Mouse (Mus musculus): ENCODE measurements around the gene Kcnt1. TPM values are rescaled to one million over a fixed set of nuclear protein-coding genes. Genes with fewer than 3 reads are reported as not detected.
"Not testable (repeated sequence)": the region's sequence is repeated elsewhere in the genome, so short reads cannot be mapped to it uniquely, and the experiment has no call there.

The Kcnt1 gene
- polyA plus RNA-seq (2015; fragmentation: Nextera tagmentation; extraction: Ambion mirVana), result 20.2 and 23.8 TPM in 2 replicates

DNA sequence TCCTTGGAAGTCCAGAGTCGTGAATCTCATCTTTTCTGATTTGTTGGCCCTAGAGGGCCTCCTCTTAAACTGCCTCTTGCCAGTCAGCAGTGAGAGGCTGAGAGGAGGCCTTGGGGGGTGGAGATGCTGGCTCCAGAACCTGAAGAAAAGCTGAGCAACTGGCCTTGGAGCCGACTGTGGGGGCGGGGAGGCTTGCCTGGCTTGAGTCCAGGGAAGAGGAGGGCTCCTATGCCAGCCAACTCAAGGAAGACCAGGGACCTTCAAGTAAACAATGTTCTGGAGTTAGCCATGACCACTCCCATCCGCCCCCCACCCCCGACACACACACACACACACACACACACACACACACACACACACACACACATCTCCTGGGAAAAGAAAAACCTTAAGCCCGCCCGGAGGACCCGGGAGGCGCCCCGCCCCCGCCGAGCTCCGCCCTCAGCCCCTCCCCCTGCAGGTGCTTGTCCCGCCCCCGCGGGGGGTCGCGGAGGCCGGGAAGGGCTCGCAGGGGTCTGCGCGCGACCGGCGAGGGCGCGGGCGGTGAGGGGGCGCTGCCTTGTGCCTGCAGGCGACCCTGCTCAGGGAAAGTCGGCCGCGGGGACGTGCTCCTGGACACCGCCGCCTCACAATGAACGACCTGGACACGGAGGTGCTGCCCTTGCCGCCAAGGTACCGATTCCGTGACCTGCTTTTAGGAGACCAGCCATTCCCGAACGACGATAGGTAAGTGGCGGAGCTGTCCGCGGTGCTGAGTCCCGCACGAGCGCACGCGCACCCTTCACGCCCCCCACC is at the start of gene Kcnt1:
Gene Kcnt1 (plus strand): TSS at position 398 of the 795 bp plus-strand sequence.
- Histone ChIP-seq H3K4me3 (peak within 1 kb of the TSS; percentile 67), H3K36me3 (no peaks in the 10 kb centered on the region), H3K9me3 (no peaks in the 10 kb centered on the region), H3K27me3 (peaks cover 3% of the 10 kb centered on the region; the same call in 1 of the 2 replicates), H3K4me2 (peak within 1 kb of the TSS; percentile 100), H3K9ac (peak within 1 kb of the TSS; percentile 47), H3K4me1 (replicated peaks) (peaks cover 32% of the 10 kb centered on the region), H3K27ac (replicated peaks) (no peak within 1 kb of the TSS)
- WGBS, result under 1% methylated on average over 45 of the region's 53 CpGs
- peak; percentile 36 for ATAC-seq (ENCODE audit: low FRiP score, low read depth)

DNA sequence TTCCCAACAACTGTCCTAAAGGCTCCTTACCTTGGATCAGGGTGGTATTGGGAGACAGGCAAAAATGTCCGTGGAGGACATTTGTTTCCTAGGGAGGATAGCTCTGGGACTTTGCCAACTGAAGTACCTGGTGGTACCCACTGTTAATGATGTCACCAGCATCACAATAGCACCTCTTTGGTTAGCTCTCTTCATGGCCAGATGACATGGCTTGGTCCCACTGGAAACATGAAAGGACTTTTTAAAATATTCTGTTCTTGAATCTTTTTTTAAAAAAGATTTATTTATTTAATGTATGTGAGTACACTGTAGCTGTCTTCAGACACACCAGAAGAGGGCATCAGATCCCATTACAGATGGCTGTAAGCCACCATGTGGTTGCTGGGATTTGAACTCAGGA is 47.8 kb upstream of the Kcnt1 start, which contains the start of gene Glt6d1:
Gene Glt6d1 (minus strand): TSS at position 101 of the 400 bp plus-strand sequence.
- H3K4me1 ChIP-seq (replicated peaks); H3K27ac ChIP-seq (replicated peaks); ATAC-seq (ENCODE audit: low FRiP score, low read depth); H3K9me3 ChIP-seq; H3K9ac ChIP-seq; H3K36me3 ChIP-seq; H3K4me3 ChIP-seq; H3K27me3 ChIP-seq; H3K4me2 ChIP-seq: not testable (repeated sequence)
- WGBS, result 80% methylated on average over 1 of the region's 1 CpGs

DNA sequence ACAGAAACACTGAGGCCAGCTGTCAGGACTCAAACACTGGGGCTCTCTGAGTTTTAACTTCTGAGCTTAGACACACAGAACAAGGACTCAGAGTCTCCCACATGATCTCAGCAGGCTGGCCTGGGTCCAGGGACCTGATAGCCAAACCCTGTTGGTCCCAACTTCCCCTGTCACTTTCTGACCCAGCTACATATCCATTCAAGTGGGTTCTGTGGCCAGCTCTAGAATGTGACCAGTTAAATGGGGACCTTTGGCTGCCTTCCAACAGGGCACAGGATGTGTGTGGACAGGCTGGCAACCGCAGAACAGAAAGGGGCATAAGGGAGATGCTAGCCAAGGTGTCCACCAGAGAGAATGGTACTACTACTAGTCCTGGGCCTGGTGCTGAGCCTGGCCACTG is 40.7 kb upstream of the Kcnt1 start, which contains the start of gene Lcn9:
Gene Lcn9 (plus strand): TSS at position 348 of the 400 bp plus-strand sequence.
- H3K36me3 ChIP-seq, result no peaks in the 10 kb centered on the region
- H3K4me1 ChIP-seq (replicated peaks), result no peaks in the 10 kb centered on the region
- H3K4me2 ChIP-seq, result no peak within 1 kb of the TSS
- no peaks in the 10 kb centered on the region for H3K27me3 ChIP-seq
- no peak within 1 kb of the TSS for H3K9ac ChIP-seq
- H3K4me3 ChIP-seq, result no peak within 1 kb of the TSS
- no peak within 1 kb of the TSS for H3K27ac ChIP-seq (replicated peaks)
- no peak for ATAC-seq (ENCODE audit: low FRiP score, low read depth)
- H3K9me3 ChIP-seq, result no peaks in the 10 kb centered on the region
- WGBS, result 79% methylated on average over 1 of the region's 1 CpGs

DNA sequence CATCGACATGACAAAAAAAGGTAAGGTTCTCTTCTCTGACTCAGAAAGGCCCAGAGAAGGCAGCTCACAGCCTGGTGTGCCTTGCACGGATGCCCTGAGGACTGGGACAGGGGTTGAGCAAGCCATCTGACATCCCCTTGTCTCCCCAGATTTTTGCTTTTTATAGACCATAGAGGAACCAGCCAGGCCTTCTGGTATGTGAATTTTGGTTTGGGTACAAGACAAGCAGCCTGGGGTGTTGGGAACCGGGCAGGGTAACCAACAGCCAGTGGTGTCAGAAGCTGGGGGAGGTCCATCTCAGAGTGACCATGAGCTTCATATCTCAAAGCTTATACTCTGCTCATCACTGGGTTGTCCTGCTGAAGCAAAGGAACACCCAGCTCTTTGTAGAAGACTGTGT is 38.8 kb upstream of the Kcnt1 start:
- Histone ChIP-seq H3K4me2 (no peak overlapping the region), H3K9me3 (no peaks in the 10 kb centered on the region), H3K9ac (no peak overlapping the region), H3K27ac (replicated peaks) (no peak overlapping the region), H3K36me3 (no peaks in the 10 kb centered on the region), H3K27me3 (no peaks in the 10 kb centered on the region), H3K4me3 (no peak overlapping the region), H3K4me1 (replicated peaks) (no peaks in the 10 kb centered on the region)
- ATAC-seq (ENCODE audit: low FRiP score, low read depth), result no peak
- WGBS, result 89% methylated on average over 3 of the region's 3 CpGs

DNA sequence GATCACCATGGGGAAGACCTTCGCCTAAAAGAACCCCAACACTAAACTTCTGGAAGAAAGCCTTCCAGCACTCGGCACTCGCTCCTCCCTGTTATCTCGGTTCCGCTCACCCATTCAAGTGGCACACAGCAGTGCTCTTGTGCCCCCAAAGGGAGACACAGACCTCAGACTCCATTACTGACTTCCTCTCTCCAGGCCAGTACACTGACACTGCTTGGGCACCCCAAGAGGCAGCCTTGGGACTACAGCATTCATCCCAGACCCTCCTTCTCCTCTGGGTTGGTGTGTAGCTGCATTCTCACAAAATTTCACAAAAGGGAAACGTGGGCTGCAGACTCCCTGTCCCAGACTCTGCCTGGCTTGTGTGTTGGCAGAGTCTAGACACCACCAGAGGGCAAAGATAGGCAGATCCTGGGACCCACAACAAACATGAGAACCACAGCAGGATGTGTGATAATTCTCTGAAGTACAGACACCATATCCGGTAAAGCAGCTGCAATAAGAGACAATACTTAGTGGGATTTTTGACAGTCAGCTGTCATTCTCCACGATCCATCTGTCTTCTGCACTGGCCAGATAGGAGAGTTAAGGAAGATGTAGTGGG is 35.1 kb upstream of the Kcnt1 start:
- H3K4me3 ChIP-seq, result no peak overlapping the region
- WGBS, result 84% methylated on average over 8 of the region's 8 CpGs
- no peak overlapping the region for H3K27ac ChIP-seq (replicated peaks)
- no peak overlapping the region for H3K4me2 ChIP-seq
- no peaks in the 10 kb centered on the region for H3K36me3 ChIP-seq
- H3K9ac ChIP-seq, result no peak overlapping the region
- ATAC-seq (ENCODE audit: low FRiP score, low read depth), result no peak
- no peaks in the 10 kb centered on the region for H3K9me3 ChIP-seq
- H3K27me3 ChIP-seq, result no peaks in the 10 kb centered on the region
- no peaks in the 10 kb centered on the region for H3K4me1 ChIP-seq (replicated peaks)

DNA sequence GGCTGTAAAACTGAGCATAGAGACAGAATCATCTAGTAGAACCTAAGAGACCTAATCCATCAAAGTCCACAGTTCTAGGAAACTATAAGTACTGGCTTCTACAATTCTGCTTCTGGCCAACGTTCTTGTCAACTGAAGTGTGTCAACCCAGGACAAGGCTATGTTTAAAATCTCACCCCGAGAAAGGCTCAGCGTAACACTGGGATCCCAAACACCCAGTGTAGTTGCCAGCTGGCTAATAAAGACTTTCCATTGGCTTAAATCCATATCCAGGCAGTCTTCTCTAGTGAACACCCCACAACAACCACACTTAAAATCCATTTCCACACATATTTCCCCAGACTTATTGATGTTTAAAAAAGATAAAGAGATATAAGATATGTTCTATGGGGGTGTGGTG is 32.7 kb upstream of the Kcnt1 start:
- no peaks in the 10 kb centered on the region for H3K27me3 ChIP-seq
- no peaks in the 10 kb centered on the region for H3K36me3 ChIP-seq
- no peak overlapping the region for H3K4me3 ChIP-seq
- H3K4me1 ChIP-seq (replicated peaks), result no peaks in the 10 kb centered on the region
- no peaks in the 10 kb centered on the region for H3K9me3 ChIP-seq
- 87% methylated on average over 3 of the region's 3 CpGs for WGBS
- no peak overlapping the region for H3K27ac ChIP-seq (replicated peaks)
- no peak overlapping the region for H3K4me2 ChIP-seq
- no peak for ATAC-seq (ENCODE audit: low FRiP score, low read depth)
- H3K9ac ChIP-seq, result no peak overlapping the region

DNA sequence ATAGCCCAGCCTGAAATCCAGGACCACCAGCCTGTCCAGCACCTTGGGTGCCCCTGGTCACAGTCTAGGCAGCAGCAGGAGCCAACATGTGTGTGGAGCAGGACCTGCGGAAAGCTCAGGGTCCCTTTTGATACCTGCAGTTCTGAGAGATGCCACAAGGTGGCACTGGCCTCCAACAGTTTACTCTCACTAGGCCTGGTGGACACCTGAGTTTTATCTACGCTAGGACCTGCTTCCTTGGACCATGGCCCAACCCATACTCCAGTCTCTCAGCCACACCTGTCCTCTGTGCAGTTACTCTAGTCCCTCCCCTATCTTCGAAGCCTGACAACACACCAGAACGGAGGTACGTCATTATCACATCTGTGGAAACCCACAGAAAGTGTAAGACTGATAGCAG is 27.2 kb upstream of the Kcnt1 start:
- no peak overlapping the region for H3K9ac ChIP-seq
- no peaks in the 10 kb centered on the region for H3K4me1 ChIP-seq (replicated peaks)
- peak; percentile 48; the same call in 1 of the 2 replicates for ATAC-seq (ENCODE audit: low FRiP score, low read depth)
- H3K9me3 ChIP-seq, result no peaks in the 10 kb centered on the region
- no peaks in the 10 kb centered on the region for H3K36me3 ChIP-seq
- no peak overlapping the region for H3K27ac ChIP-seq (replicated peaks)
- no peak overlapping the region for H3K4me2 ChIP-seq
- H3K27me3 ChIP-seq, result no peaks in the 10 kb centered on the region
- 44% methylated on average over 5 of the region's 5 CpGs for WGBS
- no peak overlapping the region for H3K4me3 ChIP-seq

DNA sequence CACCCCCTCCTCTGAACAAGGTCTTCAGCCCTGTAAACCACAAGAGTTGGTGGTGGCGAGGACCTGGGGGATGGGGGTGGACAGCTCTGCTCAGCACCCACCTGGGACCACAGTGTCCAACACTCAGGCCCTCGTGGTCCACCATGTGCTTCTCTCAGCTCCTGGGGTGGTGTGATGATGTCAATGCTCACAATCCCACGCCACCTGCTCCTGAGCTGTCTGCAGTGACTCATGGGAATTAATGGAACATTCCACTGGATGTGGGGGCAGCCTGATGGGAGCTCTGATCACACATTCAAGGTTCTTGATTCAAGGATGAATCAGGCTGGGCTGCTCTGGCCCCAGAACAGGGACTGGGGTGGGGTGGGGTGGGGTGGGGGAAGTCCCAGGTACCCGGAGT is 21.4 kb upstream of the Kcnt1 start:
- no peaks in the 10 kb centered on the region for H3K27me3 ChIP-seq
- ATAC-seq (ENCODE audit: low FRiP score, low read depth), result no peak
- H3K4me3 ChIP-seq, result no peak overlapping the region
- H3K9me3 ChIP-seq, result no peaks in the 10 kb centered on the region
- no peak overlapping the region for H3K27ac ChIP-seq (replicated peaks)
- WGBS, result 62% methylated on average over 4 of the region's 4 CpGs
- H3K4me2 ChIP-seq, result no peak overlapping the region
- no peaks in the 10 kb centered on the region for H3K36me3 ChIP-seq
- no peak overlapping the region for H3K9ac ChIP-seq
- no peaks in the 10 kb centered on the region for H3K4me1 ChIP-seq (replicated peaks)

DNA sequence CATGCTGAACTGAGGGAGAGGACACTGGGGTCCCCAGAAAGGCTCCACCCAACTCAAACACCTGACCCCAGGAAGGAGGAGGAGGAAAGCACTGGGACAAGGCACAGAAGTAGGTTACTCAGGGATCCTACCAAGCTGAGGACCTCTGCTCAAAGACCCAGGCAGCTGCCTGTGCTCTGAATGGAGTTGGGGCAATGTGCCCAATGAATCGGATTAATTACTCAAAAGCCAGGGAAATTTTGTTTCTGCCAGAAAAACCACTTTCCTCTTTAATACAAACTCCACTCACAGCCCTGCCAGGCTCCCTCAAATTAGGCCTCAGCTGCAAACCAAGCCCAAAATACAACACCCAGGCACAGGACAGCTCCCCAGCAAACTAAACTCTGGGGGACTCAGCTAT is 20.8 kb upstream of the Kcnt1 start:
- Histone ChIP-seq H3K9ac (no peak overlapping the region), H3K36me3 (no peaks in the 10 kb centered on the region), H3K9me3 (no peaks in the 10 kb centered on the region), H3K4me3 (no peak overlapping the region), H3K4me2 (no peak overlapping the region), H3K27me3 (no peaks in the 10 kb centered on the region), H3K27ac (replicated peaks) (no peak overlapping the region), H3K4me1 (replicated peaks) (no peaks in the 10 kb centered on the region)
- 44% methylated on average over 1 of the region's 1 CpGs for WGBS
- ATAC-seq (ENCODE audit: low FRiP score, low read depth), result no peak

DNA sequence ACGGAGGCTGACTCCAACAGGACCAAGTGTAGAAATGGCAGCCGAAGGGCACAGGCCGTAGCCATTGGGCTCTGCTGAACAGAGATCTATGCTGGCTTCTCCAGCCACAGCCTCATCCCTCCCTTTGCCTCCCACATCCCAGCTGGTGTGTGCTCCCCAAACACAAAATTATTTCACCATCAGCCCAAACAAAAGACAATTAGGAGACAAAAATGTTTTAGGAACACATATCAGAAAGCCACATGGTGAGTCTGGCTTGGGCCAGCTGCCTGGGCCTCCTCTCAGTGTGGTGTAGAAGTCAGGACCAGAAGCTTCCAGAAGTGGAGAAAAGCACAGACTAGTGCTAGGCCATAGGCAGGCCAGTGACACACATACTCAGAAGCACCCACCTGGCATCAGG is 19.4 kb upstream of the Kcnt1 start:
- H3K9me3 ChIP-seq, result no peaks in the 10 kb centered on the region
- H3K4me3 ChIP-seq, result no peak overlapping the region
- no peak for ATAC-seq (ENCODE audit: low FRiP score, low read depth)
- no peak overlapping the region for H3K27ac ChIP-seq (replicated peaks)
- H3K27me3 ChIP-seq, result no peaks in the 10 kb centered on the region
- H3K9ac ChIP-seq, result no peak overlapping the region
- no peaks in the 10 kb centered on the region for H3K36me3 ChIP-seq
- no peaks in the 10 kb centered on the region for H3K4me1 ChIP-seq (replicated peaks)
- WGBS, result 86% methylated on average over 3 of the region's 3 CpGs
- H3K4me2 ChIP-seq, result no peak overlapping the region

DNA sequence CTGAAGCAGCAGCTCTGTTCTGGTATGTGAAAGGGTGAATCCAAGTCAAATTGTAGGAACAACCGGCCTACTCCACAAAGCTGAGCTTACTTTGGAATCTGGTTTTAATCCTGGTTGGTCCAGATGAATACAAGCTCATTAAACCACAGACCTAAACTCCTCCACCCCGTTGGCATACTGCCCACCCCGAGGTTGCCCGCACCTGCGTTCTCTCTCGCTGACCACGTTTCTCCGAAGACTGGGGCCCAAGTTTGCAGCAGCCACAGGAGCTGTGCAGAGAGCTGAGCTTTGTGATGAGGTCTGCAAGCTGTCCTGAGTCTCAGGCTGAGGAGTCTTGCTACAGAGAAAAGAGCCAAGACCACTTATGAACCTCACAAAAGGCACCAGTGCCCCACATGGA is 17.0 kb upstream of the Kcnt1 start:
- no peak overlapping the region for H3K27ac ChIP-seq (replicated peaks)
- no peak overlapping the region for H3K4me2 ChIP-seq
- no peaks in the 10 kb centered on the region for H3K9me3 ChIP-seq
- no peak overlapping the region for H3K4me3 ChIP-seq
- no peaks in the 10 kb centered on the region for H3K4me1 ChIP-seq (replicated peaks)
- 85% methylated on average over 8 of the region's 8 CpGs for WGBS
- H3K36me3 ChIP-seq, result no peaks in the 10 kb centered on the region
- H3K27me3 ChIP-seq, result no peaks in the 10 kb centered on the region
- no peak for ATAC-seq (ENCODE audit: low FRiP score, low read depth)
- no peak overlapping the region for H3K9ac ChIP-seq

DNA sequence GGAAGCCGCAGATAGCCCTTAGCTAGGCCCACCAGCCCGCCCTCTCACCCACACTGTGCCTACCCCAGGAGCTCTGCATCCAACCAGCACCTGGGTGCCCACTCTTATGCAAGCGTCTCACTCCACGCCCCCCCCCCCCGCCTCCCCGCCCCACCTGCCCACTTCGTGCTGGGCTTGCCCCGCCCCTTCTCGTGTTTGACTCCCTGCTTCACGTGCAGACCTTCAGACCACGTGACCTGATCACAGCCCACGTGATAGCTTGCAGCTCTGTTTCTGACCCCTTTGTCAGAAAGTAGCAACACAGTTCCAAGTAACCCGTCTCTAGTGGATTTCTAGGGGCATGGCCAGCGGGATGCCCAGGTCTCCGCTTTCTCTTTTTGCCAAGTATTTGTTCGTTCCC is 16.3 kb upstream of the Kcnt1 start, which contains the start of gene Sohlh1:
Gene Sohlh1 (minus strand): TSS at position 23 of the 400 bp plus-strand sequence.
- H3K4me3 ChIP-seq, result no peak within 1 kb of the TSS
- WGBS, result 88% methylated on average over 16 of the region's 16 CpGs
- no peak for ATAC-seq (ENCODE audit: low FRiP score, low read depth)
- no peaks in the 10 kb centered on the region for H3K27me3 ChIP-seq
- no peak within 1 kb of the TSS for H3K9ac ChIP-seq
- no peaks in the 10 kb centered on the region for H3K36me3 ChIP-seq
- H3K27ac ChIP-seq (replicated peaks), result no peak within 1 kb of the TSS
- H3K4me2 ChIP-seq, result no peak within 1 kb of the TSS
- H3K9me3 ChIP-seq, result no peaks in the 10 kb centered on the region
- no peaks in the 10 kb centered on the region for H3K4me1 ChIP-seq (replicated peaks)

All from hindbrain, embryonic 15.5 days (tissue).